Mouse (Mus musculus): ENCODE measurements around the gene Dock8. TPM values are rescaled to one million over a fixed set of nuclear protein-coding genes. Genes with fewer than 3 reads are reported as not detected.

Gene Dock8
- total and polyA plus RNA-seq, 3 experiments: 9.8 to 37.5 (median 22.4) TPM

DNA sequence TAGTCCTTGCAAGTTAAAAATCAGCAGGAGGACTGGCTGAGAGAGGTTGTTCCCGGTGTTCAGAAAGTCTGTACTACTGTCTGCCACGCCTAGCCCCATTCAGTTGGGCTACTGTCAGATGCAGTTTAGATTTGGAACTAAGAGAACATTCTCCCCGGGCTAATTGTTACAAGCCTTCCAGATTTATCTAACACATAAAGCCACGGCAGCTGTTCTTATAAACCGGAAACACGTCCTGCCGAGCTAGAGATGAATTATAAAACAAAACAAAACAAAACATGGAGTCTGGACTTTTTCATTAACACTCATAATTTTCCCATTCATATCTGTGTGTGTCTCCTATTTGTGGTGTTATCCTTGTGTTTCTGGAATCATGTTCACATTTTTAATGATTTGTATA lies 87.8 kb downstream of the Dock8 start:
- Histone ChIP-seq H3K4me2 (ENCODE audit: insufficient read depth, low read depth, poor library complexity, severe bottlenecking) (no peak overlapping the region), H3K9ac (ENCODE audit: insufficient read depth, low read depth) (no peak overlapping the region), H3K36me3 (replicated peaks in 1 of 2; ENCODE audit: control insufficient read depth in 1 of 2, insufficient read depth in 1 of 2, low read length in 1 of 2) (peaks cover 74 to 93% of the 10 kb centered on the region in 2 experiments), H3K4me3 (replicated peaks in 1 of 3; ENCODE audit: low read depth in 2 of 3, low read length in 2 of 3, poor library complexity in 1 of 3) (no peak overlapping the region), H3K4me1 (ENCODE audit: control insufficient read depth in 1 of 2, insufficient read depth in 2 of 2) (no peaks in the 10 kb centered on the region), H3K27ac (ENCODE audit: insufficient read depth, low read depth) (no peak overlapping the region), H3K27me3 (replicated peaks) (no peaks in the 10 kb centered on the region), H3K9me3 (replicated peaks; ENCODE audit: low read length) (no peaks in the 10 kb centered on the region), H3K79me2 (replicated peaks; ENCODE audit: control insufficient read depth, extremely low read depth, insufficient read depth, poor library complexity, severe bottlenecking) (no peaks in the 10 kb centered on the region; the same call in 1 of the 2 replicates)
- no peak for DNase-seq (ENCODE audit: extremely low read depth)
- TF ChIP-seq ZC3H11A (IDR thresholded peaks at IDR 0.05; ENCODE audit: low read depth, low read length) (no peak), MXI1 (IDR thresholded peaks at IDR 0.05; ENCODE audit: low read depth, low read length) (no peak), MAZ (IDR thresholded peaks at IDR 0.05; ENCODE audit: low read depth, low read length) (no peak), MEF2A (IDR thresholded peaks at IDR 0.05; ENCODE audit: borderline replicate concordance, low read depth, low read length) (no peak), JUND (conservative IDR thresholded peaks at IDR 0.05; ENCODE audit: low read depth, low read length) (no peak), E2F4 (IDR thresholded peaks at IDR 0.05; ENCODE audit: insufficient replicate concordance, low read depth, low read length) (no peak), SIN3A (IDR thresholded peaks at IDR 0.05; ENCODE audit: low read length) (no peak), GABPA (IDR thresholded peaks at IDR 0.05; ENCODE audit: insufficient replicate concordance, low read depth, low read length) (no peak)
- in situ Hi-C loops (cut with MboI; ENCODE audit: low pct_ligation_motif_present, low pct_unique_long_range_greater_than_20kb, low sequenced_read_pairs) (no loop called here), dilution Hi-C loops (cut with MboI; ENCODE audit: extremely low pct_ligation_motif_present, extremely low pct_unique_long_range_greater_than_20kb, low sequenced_read_pairs) (no loop called here)

DNA sequence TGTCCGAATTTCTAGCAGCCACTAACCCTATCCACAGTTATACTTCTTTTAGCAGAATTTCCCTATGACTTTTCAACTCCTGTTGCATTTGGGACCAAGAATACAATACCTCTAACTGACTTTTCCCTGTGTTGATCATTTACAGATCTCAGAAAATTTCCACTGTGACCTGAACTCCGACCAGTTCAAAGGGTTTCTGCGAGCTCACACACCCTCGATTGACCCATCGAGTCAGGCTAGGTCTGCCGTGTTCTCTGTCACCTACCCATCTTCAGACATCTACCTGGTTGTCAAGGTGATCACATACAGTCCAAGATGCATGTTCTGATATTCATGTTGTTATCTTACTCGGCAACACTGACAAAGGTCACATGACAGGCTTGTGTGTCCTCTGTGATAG lies 90.4 kb downstream of the Dock8 start:
- TF ChIP-seq ZC3H11A (IDR thresholded peaks at IDR 0.05; ENCODE audit: low read depth, low read length) (no peak), CHD1 (IDR thresholded peaks at IDR 0.05; ENCODE audit: low read depth, low read length) (no peak), BHLHE40 (IDR thresholded peaks at IDR 0.05; ENCODE audit: low read depth, low read length) (no peak), PAX5 (IDR thresholded peaks at IDR 0.05; ENCODE audit: low read length) (no peak), ETS1 (conservative IDR thresholded peaks at IDR 0.05; ENCODE audit: low read depth, low read length) (no peak), GABPA (IDR thresholded peaks at IDR 0.05; ENCODE audit: insufficient replicate concordance, low read depth, low read length) (no peak), MXI1 (IDR thresholded peaks at IDR 0.05; ENCODE audit: low read depth, low read length) (no peak), POLR2AphosphoS2 (IDR thresholded peaks at IDR 0.05; ENCODE audit: low read depth, low read length) (no peak), CHD2 (IDR thresholded peaks at IDR 0.05; ENCODE audit: low read length) (no peak), TCF12 (IDR thresholded peaks at IDR 0.05; ENCODE audit: low read depth, low read length) (no peak), ELF1 (IDR thresholded peaks at IDR 0.05; ENCODE audit: low read depth, low read length) (no peak), KAT2A (IDR thresholded peaks at IDR 0.05; ENCODE audit: insufficient replicate concordance, low read length) (no peak)
- H3K36me3 ChIP-seq (replicated peaks in 1 of 2; ENCODE audit: control insufficient read depth in 1 of 2, insufficient read depth in 1 of 2, low read length in 1 of 2): peaks cover 79 to 92% of the 10 kb centered on the region in 2 experiments
- dilution Hi-C loops (cut with MboI; ENCODE audit: extremely low pct_ligation_motif_present, extremely low pct_unique_long_range_greater_than_20kb, low sequenced_read_pairs): no loop called here

More for the DNA sequence above, 90.4 kb downstream of the Dock8 start:
- Histone ChIP-seq H3K9ac (ENCODE audit: insufficient read depth, low read depth) (no peak overlapping the region), H3K4me3 (replicated peaks in 1 of 3; ENCODE audit: low read depth in 2 of 3, low read length in 2 of 3, poor library complexity in 1 of 3) (no peak overlapping the region), H3K4me2 (ENCODE audit: insufficient read depth, low read depth, poor library complexity, severe bottlenecking) (no peak overlapping the region), H3K27me3 (replicated peaks) (no peaks in the 10 kb centered on the region), H3K9me3 (replicated peaks; ENCODE audit: low read length) (no peaks in the 10 kb centered on the region), H3K27ac (ENCODE audit: insufficient read depth, low read depth) (no peak overlapping the region), H3K4me1 (ENCODE audit: control insufficient read depth in 1 of 2, insufficient read depth in 2 of 2) (peaks cover 0 to 8% of the 10 kb centered on the region in 2 experiments; a peak in 2 of 4 replicates), H3K79me2 (replicated peaks; ENCODE audit: control insufficient read depth, extremely low read depth, insufficient read depth, poor library complexity, severe bottlenecking) (no peaks in the 10 kb centered on the region)
- in situ Hi-C loops (cut with MboI; ENCODE audit: low pct_ligation_motif_present, low pct_unique_long_range_greater_than_20kb, low sequenced_read_pairs): no loop called here
- DNase-seq (ENCODE audit: extremely low read depth): no peak
